Comparison of ENCODE assay signal across 23 mouse cellular contexts in genomic region chr9:120093701-120094100, GRCm38 (mm10). TPM values are rescaled to one million over a fixed set of nuclear protein-coding genes. Genes with fewer than 3 reads are reported as not detected.
"Had no signal": no experiment of that assay in that cellular context is flagged by ENCODE, and none has a peak within 500 bp of the region (broad histone marks: within the 10 kb centered on the region; RNA-seq: fewer than 3 reads in every experiment).

No protein-coding gene starts in this region.

- H3K9me3 ChIP-seq: neural tube, embryonic 12.5 days; neural tube, embryonic 13.5 days; neural tube, embryonic 15.5 days; stomach, embryonic 15.5 days had no signal

- H3K9ac ChIP-seq: neural tube, embryonic 12.5 days; neural tube, embryonic 13.5 days; neural tube, embryonic 15.5 days; stomach, embryonic 15.5 days had no signal

- H3K4me3 ChIP-seq: neural tube, embryonic 12.5 days; neural tube, embryonic 13.5 days; neural tube, embryonic 15.5 days; stomach, embryonic 15.5 days had no signal

- H3K4me1 ChIP-seq: neural tube, embryonic 12.5 days; neural tube, embryonic 13.5 days; neural tube, embryonic 15.5 days; stomach, embryonic 15.5 days had no signal

- H3K27ac ChIP-seq: neural tube, embryonic 12.5 days; neural tube, embryonic 13.5 days; neural tube, embryonic 15.5 days; stomach, embryonic 15.5 days; stomach, postnatal 0 days had no signal

- H3K36me3 ChIP-seq: neural tube, embryonic 12.5 days; neural tube, embryonic 13.5 days; neural tube, embryonic 15.5 days; stomach, embryonic 15.5 days had no signal

- H3K4me2 ChIP-seq: neural tube, embryonic 12.5 days; neural tube, embryonic 13.5 days; neural tube, embryonic 15.5 days; stomach, embryonic 15.5 days had no signal

- H3K27me3 ChIP-seq: neural tube, embryonic 12.5 days; neural tube, embryonic 13.5 days; neural tube, embryonic 15.5 days; stomach, embryonic 15.5 days had no signal

- DNase-seq: retina, postnatal 1 day; right cerebral cortex, adult 18-20 months; right cerebral cortex, postnatal 14 days; right cerebral cortex, postnatal 25 days; right cerebral cortex, postnatal 4 days; spleen, adult 18-20 months; thymus, adult 18-20 months; thymus, adult 2 months; thymus, postnatal 25 days; thymus, postnatal 36 days had no signal

RNA-seq across cellular contexts. Expression of gene Ccr8, which starts 1.8 kb away (rescaled TPM):
- polyA plus RNA-seq: neural tube, embryonic 11.5 days; neural tube, embryonic 12.5 days; neural tube, embryonic 13.5 days; neural tube, embryonic 14.5 days; neural tube, embryonic 15.5 days; testis, adult 2 months; urinary bladder, adult 2 months had no signal

RNA-seq across cellular contexts. Expression of gene Mobp, which starts 55.8 kb away (rescaled TPM):
- polyA plus RNA-seq: neural tube, embryonic 11.5 days; small intestine, adult 2 months; spleen, adult 2 months; stomach, embryonic 14.5 days; thymus, adult 2 months; thymus, postnatal 0 days had no signal
